Mouse (Mus musculus): ENCODE data around the gene Arhgef19.

DNA sequence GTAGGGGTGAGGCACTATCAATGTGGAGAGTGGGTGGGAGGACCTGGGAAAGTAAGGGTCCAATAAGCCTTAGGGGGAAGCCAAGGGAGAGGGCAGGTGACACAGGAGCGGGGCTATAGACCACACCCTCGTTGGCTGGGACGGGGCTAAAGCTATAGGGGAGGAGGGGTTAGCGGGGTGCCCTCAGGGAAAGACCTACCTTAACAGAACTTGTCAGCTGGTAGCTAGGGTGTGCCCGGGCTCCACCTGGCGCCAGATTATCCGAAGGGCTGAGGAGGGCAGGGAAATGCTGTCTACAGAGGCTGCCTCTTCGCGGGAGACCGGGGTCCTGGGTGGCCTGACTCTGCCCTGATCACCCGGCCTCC, 9.3 kb downstream of the Arhgef19 start:
- TF ChIP-seq CTCF (IDR thresholded peaks at IDR 0.05; ENCODE audit: extremely low read depth, insufficient read depth, low read length) (no peak), POLR2A (IDR thresholded peaks at IDR 0.05; ENCODE audit: extremely low read depth, insufficient read depth, low read length) (no peak)
